Mouse (Mus musculus): ENCODE measurements at regions not wholly inside any gene's neighbourhood (a gene's known extent, or its start where the extent isn't known, plus 50 kb on each side); places are given as distances from the start of the nearest gene placed in this dataset.
A peak's percentile ranks its signal among the peaks of the same experiment; 100 is the strongest.

- Histone ChIP-seq H3K4me3 (no peak overlapping the region), H3K4me1 (peaks cover 24% of the 10 kb centered on the region), H3K36me3 (no peaks in the 10 kb centered on the region), H3K9me3 (replicated peaks) (no peaks in the 10 kb centered on the region), H3K27ac (no peak overlapping the region), H3K27me3 (ENCODE audit: low read depth, poor library complexity, severe bottlenecking) (no peaks in the 10 kb centered on the region)
- 71% methylated on average over 8 of the region's 8 CpGs for WGBS
- DNase-seq (ENCODE audit: low spot score), result no peak
Measured at GRCm38 (mm10) chr8:126646604-126647311, 53.0 kb upstream of the Irf2bp2 start.

GRCm38 (mm10) chr8:126644179-126644578 lies 50.4 kb upstream of the Irf2bp2 start:
- Histone ChIP-seq H3K4me3 (no peak overlapping the region), H3K27ac (peak overlapping the region; percentile 61; the same call in 1 of the 2 replicates), H3K4me1 (peaks cover 24% of the 10 kb centered on the region), H3K36me3 (no peaks in the 10 kb centered on the region), H3K9me3 (replicated peaks) (no peaks in the 10 kb centered on the region), H3K27me3 (ENCODE audit: low read depth, poor library complexity, severe bottlenecking) (no peaks in the 10 kb centered on the region)
- peak; percentile 52 for DNase-seq (ENCODE audit: low spot score)
- 27% methylated on average over 5 of the region's 5 CpGs for WGBS
